Mouse (Mus musculus): ENCODE measurements around the gene Usp6nl.

DNA sequence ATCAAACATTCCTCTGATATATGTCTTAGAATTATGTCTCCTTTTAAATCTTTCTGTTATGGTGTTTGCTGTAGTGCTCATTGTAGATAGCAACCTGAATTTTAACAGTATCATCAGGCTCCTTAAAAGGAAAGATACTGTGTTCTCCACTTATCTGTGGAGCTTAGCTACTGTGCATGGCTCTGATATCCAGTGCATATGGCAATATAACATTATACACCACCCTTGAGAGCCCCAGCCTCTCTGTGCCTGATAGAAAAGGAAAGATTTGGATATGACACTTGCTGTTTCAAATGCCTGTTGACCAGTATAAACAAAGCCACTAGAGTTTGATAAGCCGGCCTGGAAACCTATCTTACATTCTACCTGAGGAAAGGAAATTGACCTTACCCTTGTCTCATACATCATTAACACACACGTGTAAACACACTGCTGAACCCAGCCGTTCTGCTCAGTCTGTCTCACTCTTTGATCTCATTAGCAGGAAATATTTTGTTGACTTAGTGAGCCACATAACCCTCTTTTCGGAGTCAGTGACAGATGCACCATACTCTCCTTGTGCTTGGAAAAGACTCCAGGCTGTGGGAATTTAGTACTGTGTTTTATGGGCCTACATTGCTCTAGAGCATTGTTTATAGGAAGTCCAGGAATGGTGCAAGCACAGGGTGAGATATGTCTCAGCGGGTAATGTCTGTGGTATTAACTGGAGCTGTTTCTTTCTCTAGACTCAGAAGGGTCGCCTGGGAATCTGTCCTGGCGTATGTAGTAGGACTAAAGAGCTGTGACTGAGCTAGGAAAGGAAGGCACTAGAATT is 9.1 kb downstream of the Usp6nl start:
- TF ChIP-seq FLI1 (IDR thresholded peaks at IDR 0.05; ENCODE audit: low read length) (no peak), GATA1 (IDR thresholded peaks at IDR 0.05; ENCODE audit: borderline replicate concordance, low read length) (no peak)
